Mouse (Mus musculus) frontal cortex, postnatal 25 days (tissue): ENCODE measurements around the gene Cacna1c.
A peak's percentile ranks its signal among the peaks of the same experiment; 100 is the strongest.

ENCODE experiments used
- DNase-seq, 2 experiments: peaks; one replicate each; pipeline ENCODE4 v3.0.0; 2022; ENCODE audit warnings: low spot score in 2 of 2

Cacna1c gene

GRCm38 (mm10) chr6:119196382-119197305 lies at the start of gene Cacna1c:
Gene Cacna1c (minus strand): TSS chr6:119196418.
- DNase-seq = no peak

DNA sequence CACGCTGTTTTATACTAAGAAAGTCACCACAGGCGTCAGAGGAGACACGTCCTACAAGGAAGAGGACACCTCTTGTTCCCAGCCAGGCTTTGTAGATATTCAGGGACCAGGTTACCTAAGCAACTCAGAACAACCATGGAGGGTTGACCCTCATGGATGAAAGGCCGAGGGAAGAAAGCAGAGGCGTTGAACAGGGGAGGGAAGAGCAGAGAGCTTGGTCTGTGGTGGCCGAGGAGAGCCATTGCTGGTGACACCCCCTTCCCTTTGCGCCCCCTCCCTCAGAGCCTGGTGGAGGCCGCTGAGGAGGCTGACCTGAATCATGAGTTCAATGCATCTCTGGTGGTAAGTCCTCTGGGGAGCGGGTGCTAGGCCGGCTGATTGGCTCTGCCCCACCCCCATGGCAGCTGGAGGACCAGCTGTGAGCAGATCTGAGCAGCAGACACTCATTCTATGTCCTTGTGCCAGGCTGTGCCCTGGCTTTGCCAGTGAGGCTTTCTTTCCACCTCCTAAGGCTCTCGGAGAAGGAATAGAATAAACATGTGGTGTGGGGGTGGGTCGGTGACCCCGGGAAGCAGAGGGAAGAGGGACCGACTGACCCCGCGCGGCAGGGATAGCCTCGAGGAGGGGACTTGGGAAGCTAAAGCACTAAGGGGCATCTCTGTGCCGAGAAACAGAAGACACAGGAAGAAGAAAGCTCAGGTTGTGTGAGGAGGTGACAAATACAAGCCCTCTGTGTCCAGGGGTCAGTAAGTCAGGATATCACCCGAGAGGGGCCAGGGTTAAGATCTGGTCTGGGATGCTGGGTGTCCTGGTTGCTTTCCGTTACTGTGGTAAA lies 44.9 kb upstream of the Cacna1c start:
- no peak for DNase-seq

- DNase-seq = no peak
Observed at GRCm38 (mm10) chr6:119240256-119240655, 44.0 kb upstream of the Cacna1c start.

DNA sequence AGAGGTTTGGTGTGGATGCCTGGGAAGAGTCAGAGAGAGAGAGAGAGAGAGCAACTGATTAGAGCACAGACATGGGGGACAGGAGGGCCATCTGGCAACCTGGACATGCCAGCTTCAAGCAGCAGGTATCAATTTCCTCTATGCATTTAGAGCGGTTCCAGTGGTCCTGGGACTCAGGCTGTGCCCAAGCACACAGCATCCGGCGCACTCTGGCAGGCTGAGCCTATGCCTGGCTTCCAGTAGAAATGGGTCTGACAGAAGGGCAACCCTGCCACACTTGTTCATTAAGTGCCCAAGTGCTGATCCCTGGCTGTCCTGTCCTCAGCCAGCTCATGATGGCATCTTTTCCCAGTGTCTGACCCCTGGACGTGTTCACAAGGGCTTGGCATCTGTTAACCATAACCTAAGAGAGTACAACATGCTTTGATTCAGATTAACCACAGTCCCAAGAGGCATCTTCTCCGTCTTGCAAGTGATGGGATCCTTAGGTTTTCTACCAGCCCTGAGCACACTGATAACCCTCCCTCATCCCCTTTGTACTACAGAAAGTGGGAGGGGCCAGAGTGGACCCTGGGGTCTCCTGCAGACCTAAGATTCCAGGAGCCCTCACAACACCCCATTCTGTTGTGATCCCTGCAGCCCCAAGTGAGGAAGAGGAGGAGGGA lies 43.3 kb upstream of the Cacna1c start:
- DNase-seq = no peak

DNA sequence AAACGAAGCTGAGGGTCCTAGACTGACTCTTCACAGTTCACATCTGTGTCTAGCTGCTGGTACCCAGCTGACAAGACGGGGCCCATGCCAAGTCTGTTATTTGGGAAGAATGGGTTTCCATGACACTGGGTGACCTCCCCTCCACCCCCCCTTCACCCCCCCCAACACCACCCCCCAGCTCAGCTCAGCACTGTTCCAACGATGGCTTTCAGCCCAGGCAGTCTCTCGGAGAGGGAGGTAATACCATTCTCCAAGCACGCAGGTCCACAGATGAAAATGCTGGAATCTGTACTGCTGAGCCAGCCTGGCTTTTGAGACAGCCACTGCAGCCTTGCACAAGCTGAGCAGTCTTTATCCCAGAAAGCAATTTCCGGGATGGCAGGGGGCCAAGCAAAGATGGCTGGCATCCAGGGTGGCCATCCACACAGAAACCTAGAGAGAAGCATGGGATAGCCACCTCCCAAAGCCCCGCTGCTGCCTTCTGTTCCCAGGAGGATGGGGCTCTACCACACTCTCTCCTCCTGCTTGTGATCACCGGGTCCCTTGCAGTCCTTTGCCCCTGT lies 41.3 kb upstream of the Cacna1c start:
- DNase-seq = peak; percentile 54 to 61

GRCm38 (mm10) chr6:119236241-119236640 lies 40.0 kb upstream of the Cacna1c start, which contains the start of gene Cacna2d4:
Gene Cacna2d4 (plus strand): TSS chr6:119236526.
- DNase-seq = no peak

GRCm38 (mm10) chr6:119235441-119235840 lies 39.2 kb upstream of the Cacna1c start:
- DNase-seq = no peak

- DNase-seq = no peak
Observed at GRCm38 (mm10) chr6:119233066-119233465, 36.8 kb upstream of the Cacna1c start.

- no peak for DNase-seq
Observed at GRCm38 (mm10) chr6:119228861-119229603, 32.8 kb upstream of the Cacna1c start.

DNA sequence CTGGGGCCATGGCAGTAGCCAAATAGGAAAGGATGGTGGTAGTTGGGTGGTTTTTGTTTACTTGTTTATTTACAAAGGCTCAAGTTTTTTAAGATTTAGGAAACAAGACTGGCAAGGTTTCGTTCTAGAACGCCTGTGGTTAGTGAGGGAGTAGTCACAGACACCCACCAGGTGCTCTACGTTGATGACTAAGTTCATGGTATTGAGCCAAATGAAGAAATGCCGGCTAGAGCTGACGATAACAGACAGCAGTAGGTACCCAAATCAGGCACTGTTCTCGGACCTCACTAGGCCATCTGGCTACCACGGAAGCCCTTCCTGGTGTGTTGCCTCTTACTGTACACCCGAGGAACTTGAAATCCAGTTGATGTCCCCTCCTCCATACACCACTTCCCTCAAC lies 30.8 kb upstream of the Cacna1c start:
- DNase-seq = no peak

GRCm38 (mm10) chr6:119225731-119226130 lies 29.5 kb upstream of the Cacna1c start:
- DNase-seq = no peak

GRCm38 (mm10) chr6:119225226-119225625 lies 29.0 kb upstream of the Cacna1c start:
- no peak for DNase-seq

- DNase-seq = no peak
Observed at GRCm38 (mm10) chr6:119224451-119225195, 28.4 kb upstream of the Cacna1c start.

DNA sequence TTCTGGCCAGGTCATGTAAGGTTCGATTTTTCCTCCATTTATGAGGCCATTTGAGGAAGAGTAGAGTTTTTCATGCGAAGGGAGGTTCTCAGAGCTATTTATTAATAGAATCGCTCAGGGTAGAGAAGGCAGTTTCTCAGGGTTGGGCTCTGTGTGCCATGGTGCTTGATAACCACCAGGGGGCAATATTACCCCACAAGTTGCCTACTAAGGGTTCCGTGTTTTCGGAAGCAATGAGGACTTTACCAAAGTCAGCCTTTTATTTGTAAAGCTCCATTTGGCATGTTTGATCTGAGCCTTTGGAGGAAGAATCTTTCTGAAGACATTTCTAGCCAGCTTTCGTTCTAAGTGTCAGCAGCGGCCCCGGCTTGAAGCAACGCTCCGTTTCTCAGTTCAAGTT lies 24.1 kb upstream of the Cacna1c start:
- DNase-seq = peak in 1 of 2 experiments; percentile 57

- DNase-seq = no peak
Observed at GRCm38 (mm10) chr6:119219237-119219870, 23.1 kb upstream of the Cacna1c start.

DNA sequence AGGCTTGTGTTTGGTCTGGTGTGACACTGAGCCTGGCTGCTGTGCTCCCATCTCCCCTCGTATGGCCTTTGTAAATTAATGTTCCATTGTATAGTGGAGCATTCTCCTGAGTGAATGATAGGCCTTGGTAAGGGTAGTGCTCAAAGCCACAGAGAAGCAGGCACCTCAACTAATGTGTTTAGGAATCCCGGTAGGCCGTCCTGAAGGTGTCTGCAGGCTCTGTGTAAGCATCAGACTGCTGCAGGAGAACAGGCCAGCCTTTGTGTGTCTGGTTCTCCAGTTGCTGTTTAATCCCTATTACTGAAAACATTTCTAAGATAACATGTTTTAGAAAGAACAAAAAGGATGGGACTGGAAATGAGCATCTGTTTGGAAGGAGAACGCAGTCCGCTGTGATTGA lies 22.4 kb upstream of the Cacna1c start:
- DNase-seq = peak in 1 of 2 experiments; percentile 1

GRCm38 (mm10) chr6:119217661-119218060 lies 21.4 kb upstream of the Cacna1c start:
- no peak for DNase-seq

GRCm38 (mm10) chr6:119215040-119215613 lies 18.9 kb upstream of the Cacna1c start:
- DNase-seq = no peak

- no peak for DNase-seq
Observed at GRCm38 (mm10) chr6:119214190-119214589, 18.0 kb upstream of the Cacna1c start.
